Mouse (Mus musculus): ENCODE data around the gene Klf7. TPM values are rescaled to one million over a fixed set of nuclear protein-coding genes. Genes with fewer than 3 reads are reported as not detected.

Klf7 gene
- polyA plus RNA-seq, 1 experiment, result 18.3 TPM

DNA sequence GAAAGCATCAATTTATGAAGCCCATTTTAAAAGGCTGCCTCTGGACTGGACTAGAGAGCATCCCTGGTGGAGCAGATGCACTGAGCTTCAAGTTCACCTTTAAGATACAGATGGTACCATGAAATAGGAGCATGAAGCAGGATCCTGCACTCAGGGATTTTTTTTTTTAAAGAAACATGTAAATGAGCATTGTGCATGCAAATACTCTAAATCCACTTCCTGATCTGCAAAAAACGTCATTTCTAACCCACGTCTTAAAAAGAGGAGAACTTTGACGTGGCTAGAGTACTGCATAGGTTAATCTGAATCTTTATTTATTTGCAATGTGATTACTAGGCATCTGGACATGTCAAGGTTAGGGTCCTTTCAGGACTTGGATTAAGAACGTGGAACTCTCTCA is 73.5 kb downstream of the Klf7 start:
- 51% methylated on average over 4 of the region's 4 CpGs for WGBS
- H3K4me1 ChIP-seq (ENCODE audit: control insufficient read depth, insufficient read depth, low read length), result peaks cover 1% of the 10 kb centered on the region; the same call in 1 of the 2 replicates
- TF ChIP-seq CTCF (IDR thresholded peaks at IDR 0.05; ENCODE audit: control insufficient read depth, insufficient read depth, low read length) (no peak), POLR2A (IDR thresholded peaks at IDR 0.05; ENCODE audit: borderline replicate concordance, control insufficient read depth, low read depth, low read length) (no peak)
- H3K4me3 ChIP-seq (replicated peaks; ENCODE audit: control insufficient read depth, low read depth, low read length), result no peak overlapping the region
- no peak overlapping the region for H3K27ac ChIP-seq (ENCODE audit: control insufficient read depth, insufficient read depth, low read depth, low read length, poor library complexity)

DNA sequence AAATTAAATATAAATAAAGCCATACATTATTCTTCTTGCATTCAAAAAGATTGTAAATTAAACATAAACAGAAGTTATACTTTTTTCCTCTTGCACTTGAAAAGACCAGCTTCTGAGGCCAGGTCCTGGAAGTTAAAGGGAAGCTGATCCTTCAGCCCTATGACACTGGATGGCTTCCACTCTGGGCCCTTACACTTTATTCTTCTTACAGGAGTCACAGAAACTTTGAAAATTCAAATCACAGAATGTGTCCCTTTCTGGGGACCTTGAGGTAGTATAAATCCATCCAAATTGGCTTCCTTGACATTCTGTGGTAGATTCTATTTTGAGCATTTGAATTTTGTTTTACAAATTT is 75.3 kb downstream of the Klf7 start:
- no peak overlapping the region for H3K27ac ChIP-seq (ENCODE audit: control insufficient read depth, insufficient read depth, low read depth, low read length, poor library complexity)
- H3K4me1 ChIP-seq (ENCODE audit: control insufficient read depth, insufficient read depth, low read length), result peaks cover 1% of the 10 kb centered on the region; the same call in 1 of the 2 replicates
- TF ChIP-seq CTCF (IDR thresholded peaks at IDR 0.05; ENCODE audit: control insufficient read depth, insufficient read depth, low read length), result no peak
- TF ChIP-seq POLR2A (IDR thresholded peaks at IDR 0.05; ENCODE audit: borderline replicate concordance, control insufficient read depth, low read depth, low read length), result no peak
- no peak overlapping the region for H3K4me3 ChIP-seq (replicated peaks; ENCODE audit: control insufficient read depth, low read depth, low read length)

DNA sequence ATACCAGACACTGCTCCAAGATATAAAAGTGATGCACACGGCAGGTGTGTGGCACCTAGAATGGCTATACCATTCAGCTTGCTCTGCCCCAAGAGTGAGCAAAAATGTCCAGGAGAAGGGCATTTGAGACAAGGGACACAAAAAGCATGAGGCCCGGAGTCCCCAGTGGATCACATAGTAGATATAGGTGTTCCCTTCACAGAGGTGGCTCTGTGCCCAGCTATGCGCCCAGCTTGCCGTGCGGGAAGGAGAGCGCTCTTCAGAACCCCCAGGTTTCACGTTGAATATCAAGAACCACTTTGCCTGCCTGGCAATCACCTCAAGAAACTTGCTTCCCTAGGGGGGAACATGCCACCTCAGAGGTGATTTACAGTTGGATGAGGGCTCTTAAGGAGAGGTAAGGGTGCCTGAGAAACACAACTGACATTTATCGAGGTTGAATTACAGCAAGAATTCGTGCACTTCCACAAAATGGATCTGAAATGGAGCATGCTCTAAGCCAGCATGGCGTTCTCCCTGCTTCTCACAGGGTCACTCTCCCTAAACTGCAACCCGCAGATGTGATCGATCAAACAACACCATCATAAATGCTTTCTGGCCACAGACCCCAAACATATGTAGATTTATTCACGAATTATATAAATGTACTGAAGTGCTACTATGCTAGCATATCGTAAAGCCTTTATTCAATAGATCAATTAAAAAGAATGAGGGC is 75.8 kb downstream of the Klf7 start:
- WGBS, result 88% methylated on average over 14 of the region's 14 CpGs
- Histone ChIP-seq H3K4me3 (replicated peaks; ENCODE audit: control insufficient read depth, low read depth, low read length) (no peak overlapping the region), H3K27ac (ENCODE audit: control insufficient read depth, insufficient read depth, low read depth, low read length, poor library complexity) (no peak overlapping the region), H3K4me1 (ENCODE audit: control insufficient read depth, insufficient read depth, low read length) (no peaks in the 10 kb centered on the region; the same call in 1 of the 2 replicates)
- TF ChIP-seq CTCF (IDR thresholded peaks at IDR 0.05; ENCODE audit: control insufficient read depth, insufficient read depth, low read length), result no peak
- TF ChIP-seq POLR2A (IDR thresholded peaks at IDR 0.05; ENCODE audit: borderline replicate concordance, control insufficient read depth, low read depth, low read length), result no peak

- H3K4me3 ChIP-seq (replicated peaks; ENCODE audit: control insufficient read depth, low read depth, low read length), result no peak overlapping the region
- no peaks in the 10 kb centered on the region; the same call in 1 of the 2 replicates for H3K4me1 ChIP-seq (ENCODE audit: control insufficient read depth, insufficient read depth, low read length)
- TF ChIP-seq CTCF (IDR thresholded peaks at IDR 0.05; ENCODE audit: control insufficient read depth, insufficient read depth, low read length) (no peak), POLR2A (IDR thresholded peaks at IDR 0.05; ENCODE audit: borderline replicate concordance, control insufficient read depth, low read depth, low read length) (no peak)
- H3K27ac ChIP-seq (ENCODE audit: control insufficient read depth, insufficient read depth, low read depth, low read length, poor library complexity), result no peak overlapping the region
- 10% methylated on average over 2 of the region's 2 CpGs for WGBS
These were observed 77.5 kb downstream of the Klf7 start for GRCm38 (mm10) chr1:64044577-64044976.

DNA sequence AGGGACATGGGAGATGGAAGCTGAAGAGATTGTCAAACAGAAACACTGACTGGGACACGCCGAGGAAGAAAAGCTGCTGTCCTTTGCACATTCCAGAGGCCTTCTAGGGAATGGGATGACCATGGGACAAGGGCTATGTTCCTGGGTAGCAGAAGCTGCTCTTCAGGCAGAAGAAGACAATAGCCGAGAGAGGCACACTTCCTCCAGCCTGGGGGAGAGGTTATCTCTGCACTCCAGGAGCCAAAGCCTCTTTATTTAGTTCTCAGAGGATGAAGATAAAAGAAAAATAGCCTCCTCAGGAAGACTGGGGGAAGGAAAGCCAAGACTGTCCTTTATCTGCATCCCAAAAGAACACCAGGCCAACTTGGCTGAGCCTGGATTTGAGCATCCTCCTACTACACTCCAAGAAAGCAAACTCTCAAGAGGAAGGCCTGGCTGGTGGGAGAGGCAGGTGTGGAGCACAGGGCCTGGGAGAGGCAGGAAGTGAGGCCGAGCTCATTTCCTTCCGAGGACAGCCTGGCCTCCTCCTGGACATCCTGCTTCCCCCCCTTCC is 81.2 kb downstream of the Klf7 start:
- no peak overlapping the region for H3K27ac ChIP-seq (ENCODE audit: control insufficient read depth, insufficient read depth, low read depth, low read length, poor library complexity)
- H3K4me1 ChIP-seq (ENCODE audit: control insufficient read depth, insufficient read depth, low read length), result no peaks in the 10 kb centered on the region; the same call in 1 of the 2 replicates
- 52% methylated on average over 5 of the region's 5 CpGs for WGBS
- H3K4me3 ChIP-seq (replicated peaks; ENCODE audit: control insufficient read depth, low read depth, low read length), result no peak overlapping the region
- TF ChIP-seq POLR2A (IDR thresholded peaks at IDR 0.05; ENCODE audit: borderline replicate concordance, control insufficient read depth, low read depth, low read length) (no peak), CTCF (IDR thresholded peaks at IDR 0.05; ENCODE audit: control insufficient read depth, insufficient read depth, low read length) (no peak)

- H3K4me1 ChIP-seq (ENCODE audit: control insufficient read depth, insufficient read depth, low read length), result no peaks in the 10 kb centered on the region; the same call in 1 of the 2 replicates
- no peak overlapping the region for H3K4me3 ChIP-seq (replicated peaks; ENCODE audit: control insufficient read depth, low read depth, low read length)
- no peak for TF ChIP-seq POLR2A (IDR thresholded peaks at IDR 0.05; ENCODE audit: borderline replicate concordance, control insufficient read depth, low read depth, low read length)
- no peak for TF ChIP-seq CTCF (IDR thresholded peaks at IDR 0.05; ENCODE audit: control insufficient read depth, insufficient read depth, low read length)
- 88% methylated on average over 10 of the region's 10 CpGs for WGBS
- no peak overlapping the region for H3K27ac ChIP-seq (ENCODE audit: control insufficient read depth, insufficient read depth, low read depth, low read length, poor library complexity)
These were observed 81.9 kb downstream of the Klf7 start for GRCm38 (mm10) chr1:64040061-64040686.

DNA sequence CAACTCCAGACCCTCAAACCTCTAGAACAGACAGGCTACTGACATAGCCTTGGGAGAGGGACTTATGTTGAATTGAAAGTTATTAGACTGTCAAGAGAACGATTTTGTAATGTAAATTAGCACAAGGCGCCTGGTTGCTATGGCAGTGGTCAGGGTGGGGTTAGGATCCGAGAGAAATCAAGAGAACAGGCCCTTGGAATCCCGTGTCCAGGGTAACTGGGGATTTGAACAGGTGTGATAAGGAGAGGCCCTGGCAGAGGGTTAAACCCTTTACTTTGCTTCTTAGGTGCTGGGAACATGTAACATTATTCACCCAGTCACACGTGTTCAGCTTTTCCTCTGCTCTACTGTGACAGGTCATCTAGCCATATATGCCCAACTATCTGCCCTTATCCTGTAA is 83.7 kb downstream of the Klf7 start:
- TF ChIP-seq CTCF (IDR thresholded peaks at IDR 0.05; ENCODE audit: control insufficient read depth, insufficient read depth, low read length) (no peak), POLR2A (IDR thresholded peaks at IDR 0.05; ENCODE audit: borderline replicate concordance, control insufficient read depth, low read depth, low read length) (no peak)
- Histone ChIP-seq H3K4me3 (replicated peaks; ENCODE audit: control insufficient read depth, low read depth, low read length) (no peak overlapping the region), H3K4me1 (ENCODE audit: control insufficient read depth, insufficient read depth, low read length) (no peaks in the 10 kb centered on the region; the same call in 1 of the 2 replicates), H3K27ac (ENCODE audit: control insufficient read depth, insufficient read depth, low read depth, low read length, poor library complexity) (no peak overlapping the region)
- 82% methylated on average over 5 of the region's 5 CpGs for WGBS

DNA sequence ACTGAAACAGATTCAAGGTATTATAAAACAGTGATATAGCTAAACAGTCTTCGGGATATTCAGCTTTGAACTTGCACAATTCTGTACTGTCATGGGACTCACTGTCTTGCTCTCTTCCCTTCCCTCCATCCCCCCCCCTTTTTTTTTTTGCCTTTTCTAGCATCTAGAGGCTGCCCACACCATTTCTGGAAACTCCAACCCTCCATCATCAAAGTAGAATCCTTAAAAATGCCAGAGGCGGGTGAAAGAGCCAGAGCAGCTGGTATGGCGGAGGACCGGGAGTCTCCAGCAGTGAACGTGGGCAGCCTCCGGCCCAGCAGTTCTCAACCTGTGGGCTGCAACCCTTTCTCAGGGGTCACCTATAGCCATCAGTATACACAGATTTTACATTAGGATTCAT is 84.3 kb downstream of the Klf7 start:
- TF ChIP-seq CTCF (IDR thresholded peaks at IDR 0.05; ENCODE audit: control insufficient read depth, insufficient read depth, low read length), result no peak
- no peak for TF ChIP-seq POLR2A (IDR thresholded peaks at IDR 0.05; ENCODE audit: borderline replicate concordance, control insufficient read depth, low read depth, low read length)
- WGBS, result 87% methylated on average over 6 of the region's 6 CpGs

More for the DNA sequence above, 84.3 kb downstream of the Klf7 start:
- Histone ChIP-seq H3K4me1 (ENCODE audit: control insufficient read depth, insufficient read depth, low read length) (no peaks in the 10 kb centered on the region; the same call in 1 of the 2 replicates), H3K27ac (ENCODE audit: control insufficient read depth, insufficient read depth, low read depth, low read length, poor library complexity) (no peak overlapping the region), H3K4me3 (replicated peaks; ENCODE audit: control insufficient read depth, low read depth, low read length) (no peak overlapping the region)

Data from bone marrow, adult 2 months (tissue).